In the genomic region with DNA sequence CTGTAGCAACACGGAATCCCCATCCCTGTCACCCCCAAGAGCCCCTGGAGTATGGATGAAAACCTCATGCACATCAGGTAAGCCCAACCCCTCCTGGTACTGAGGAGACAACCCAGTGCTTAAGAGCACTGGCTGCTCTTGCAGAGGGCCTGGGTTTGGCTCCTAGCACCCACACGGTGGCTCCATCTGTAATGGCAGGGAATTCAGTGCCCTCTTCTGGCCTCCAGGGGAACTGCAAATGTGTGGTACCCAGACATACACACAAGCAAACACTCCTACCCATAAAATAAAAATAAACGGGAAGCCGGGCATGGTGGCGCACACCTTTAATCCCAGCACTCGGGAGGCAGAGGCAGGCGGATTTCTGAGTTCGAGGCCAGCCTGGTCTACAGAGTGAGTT, we compare ENCODE assay signal across 1 mouse cellular context.
TF ChIP-seq lines count a peak whose summit lies in the region.

No protein-coding gene starts in this region.

TF ChIP-seq in CH12.LX, 34 proteins besides CTCF, POLR2A, EP300 and RAD21 (continued from another document):
- TF ChIP-seq SMC3 (IDR thresholded peaks at IDR 0.05; ENCODE audit: low read depth, low read length), result no peak
- no peak for TF ChIP-seq E2F4 (IDR thresholded peaks at IDR 0.05; ENCODE audit: insufficient replicate concordance, low read depth, low read length)
- no peak for TF ChIP-seq GABPA (IDR thresholded peaks at IDR 0.05; ENCODE audit: insufficient replicate concordance, low read depth, low read length)
- TF ChIP-seq TBP (conservative IDR thresholded peaks at IDR 0.05; ENCODE audit: low read depth, low read length), result no peak
- no peak for TF ChIP-seq SIN3A (IDR thresholded peaks at IDR 0.05; ENCODE audit: low read length)
TF ChIP-seq in CH12.LX: peak in this region for 0.
